Mouse (Mus musculus) spleen, postnatal 10 days (tissue): ENCODE measurements around the gene Bcl11a.
"Not testable (repeated sequence)": the region's sequence is repeated elsewhere in the genome, so short reads cannot be mapped to it uniquely, and the experiment has no call there.

Experiments used
- DNase-seq, 2 experiments: peaks; one replicate each; pipeline ENCODE4 v3.0.0; 2021 to 2022; ENCODE audit warnings: low spot score in 2 of 2

Bcl11a gene

GRCm38 (mm10) chr11:24099215-24099614 lies 21.4 kb downstream of the Bcl11a start:
- no peak for DNase-seq

GRCm38 (mm10) chr11:24099886-24100293 lies 22.0 kb downstream of the Bcl11a start:
- peak in 1 of 2 experiments; percentile 74 for DNase-seq

- DNase-seq: peak; percentile 38
These were observed 22.7 kb downstream of the Bcl11a start for GRCm38 (mm10) chr11:24100449-24101070.

GRCm38 (mm10) chr11:24101625-24102024 lies 23.8 kb downstream of the Bcl11a start:
- peak in 1 of 2 experiments; percentile 32 for DNase-seq

GRCm38 (mm10) chr11:24102372-24102771 lies 24.5 kb downstream of the Bcl11a start:
- DNase-seq: no peak

- no peak for DNase-seq
These were observed 25.4 kb downstream of the Bcl11a start for GRCm38 (mm10) chr11:24103128-24103742.

GRCm38 (mm10) chr11:24107414-24107813 lies 29.6 kb downstream of the Bcl11a start:
- DNase-seq: no peak

GRCm38 (mm10) chr11:24108974-24109373 lies 31.1 kb downstream of the Bcl11a start:
- no peak for DNase-seq

GRCm38 (mm10) chr11:24109388-24109787 lies 31.5 kb downstream of the Bcl11a start:
- DNase-seq: no peak

GRCm38 (mm10) chr11:24110113-24110512 lies 32.3 kb downstream of the Bcl11a start:
- DNase-seq: no peak

- no peak for DNase-seq
These were observed 33.9 kb downstream of the Bcl11a start for GRCm38 (mm10) chr11:24111720-24112119.

- DNase-seq: peak in 1 of 2 experiments; percentile 14
These were observed 37.3 kb downstream of the Bcl11a start for GRCm38 (mm10) chr11:24115017-24115752.

GRCm38 (mm10) chr11:24116041-24116440 lies 38.2 kb downstream of the Bcl11a start:
- peak in 1 of 2 experiments; percentile 18 for DNase-seq

- peak in 1 of 2 experiments; percentile 10 for DNase-seq
These were observed 38.9 kb downstream of the Bcl11a start for GRCm38 (mm10) chr11:24116582-24117318.

- no peak for DNase-seq
These were observed 43.3 kb downstream of the Bcl11a start for GRCm38 (mm10) chr11:24121136-24121535.

GRCm38 (mm10) chr11:24122899-24123298 lies 45.0 kb downstream of the Bcl11a start:
- DNase-seq: no peak

GRCm38 (mm10) chr11:24123991-24124390 lies 46.1 kb downstream of the Bcl11a start:
- DNase-seq: no peak

- no peak for DNase-seq
These were observed 47.2 kb downstream of the Bcl11a start for GRCm38 (mm10) chr11:24125098-24125497.

GRCm38 (mm10) chr11:24128001-24128400 lies 50.1 kb downstream of the Bcl11a start:
- no peak for DNase-seq

- not testable (repeated sequence) for DNase-seq
These were observed 51.0 kb downstream of the Bcl11a start for GRCm38 (mm10) chr11:24128880-24129279.

- peak in 1 of 2 experiments; percentile 60 for DNase-seq
These were observed 51.7 kb downstream of the Bcl11a start for GRCm38 (mm10) chr11:24129358-24130185.
